Mouse (Mus musculus): Measurements from ENCODE around the gene Dnajc25.

- TF ChIP-seq EP300 (IDR thresholded peaks at IDR 0.05; ENCODE audit: low read depth): no peak
- TF ChIP-seq CTCF (IDR thresholded peaks at IDR 0.05; ENCODE audit: low read depth): no peak
Measured at GRCm38 (mm10) chr4:59043074-59043473, 48.2 kb downstream of the Dnajc25 start.
